Mouse (Mus musculus) T-cell, adult 66 days (primary cell): ENCODE results near the gene Nek9. TPM values are rescaled to one million over a fixed set of nuclear protein-coding genes. Genes with fewer than 3 reads are reported as not detected.

Experiments
- total RNA-seq, 2 experiments: library from RNA; stranded (reverse); gene quantifications; 3 replicates in 1 of 2; 4 replicates in 1 of 2; pipeline ENCODE4 v1.2.4; 2023

Nek9 gene
- 10 to 100 TPM; 51.6 to 57.0 TPM for total RNA-seq

GRCm38 (mm10) chr12:85339243-85339729 lies at the start of gene Nek9:
Nek9 (minus strand) TSS chr12:85339362.

DNA sequence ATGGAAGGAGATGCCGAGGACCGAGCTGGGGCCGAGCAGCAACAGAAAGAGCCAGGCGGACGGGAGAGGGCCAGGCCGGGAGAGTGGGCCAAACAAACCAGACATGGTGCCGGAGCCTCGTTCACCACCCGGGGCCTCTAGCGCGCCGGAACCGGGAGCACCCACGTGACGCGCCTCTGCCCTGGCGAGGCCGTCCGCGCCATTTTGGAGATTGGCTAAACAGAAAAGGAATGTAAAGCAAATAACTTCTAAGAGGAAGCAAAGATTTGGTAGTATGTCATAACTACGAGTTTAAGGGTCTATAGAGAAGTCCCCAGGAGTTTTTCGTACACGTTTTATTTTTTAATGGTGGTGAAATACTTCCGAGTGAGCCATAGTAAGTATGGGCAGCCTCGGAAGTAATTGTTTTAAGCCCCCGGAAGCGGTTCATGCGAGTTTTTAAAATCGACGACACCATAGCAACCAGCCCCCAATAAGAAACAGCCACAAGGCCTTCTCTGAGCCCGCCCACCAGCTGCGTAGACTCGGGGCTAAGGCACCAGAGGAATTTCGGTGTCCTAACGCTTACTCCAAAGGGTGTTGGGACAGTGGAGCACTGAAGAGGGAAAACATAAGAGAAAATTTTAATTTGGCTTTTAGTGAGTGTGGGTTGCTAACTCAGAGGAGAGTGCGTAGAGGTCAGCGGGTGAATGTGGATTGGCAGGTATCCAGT lies 35.6 kb upstream of the Nek9 start, which contains the start of gene Tmed10:
Gene Tmed10, minus strand, starts transcription at position 287 of the 712 bp plus-strand sequence.

GRCm38 (mm10) chr12:85288486-85289156 lies 50.5 kb downstream of the Nek9 start, which contains the start of gene Zc2hc1c:
Zc2hc1c (plus strand) TSS chr12:85288591.

DNA sequence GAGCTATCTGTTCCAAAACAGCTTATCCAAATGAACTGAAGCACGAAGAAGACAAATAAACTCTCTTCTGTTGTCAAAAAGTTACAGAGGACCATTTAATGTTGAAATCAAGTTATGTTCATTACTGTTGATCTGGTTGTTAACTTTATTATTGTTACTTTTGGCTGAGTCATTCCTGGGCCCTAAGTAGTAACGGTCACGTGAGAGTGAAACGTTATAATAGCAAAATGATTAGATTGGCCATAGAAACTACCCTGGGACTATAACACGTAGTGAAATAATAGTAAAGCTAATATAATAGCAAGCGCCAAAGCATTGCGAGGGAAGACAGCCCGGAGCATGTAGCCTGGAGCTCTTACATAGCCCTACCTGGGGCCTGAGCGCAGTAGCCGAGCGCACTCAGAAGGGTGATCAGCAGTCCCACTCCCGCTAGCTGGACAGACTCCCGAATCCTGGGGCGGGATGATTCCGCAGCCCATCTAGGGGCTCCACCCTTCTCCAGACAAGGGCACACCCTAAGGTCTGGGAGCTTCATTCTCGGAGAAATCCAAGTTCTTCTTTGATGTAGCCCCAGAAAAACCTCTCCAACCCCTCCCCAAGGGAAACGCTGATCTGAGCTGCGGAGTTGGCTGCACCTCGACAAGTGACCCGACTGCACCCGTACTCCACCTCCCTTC lies 51.2 kb downstream of the Nek9 start, which contains the start of gene Acyp1:
Gene Acyp1, minus strand, starts transcription at position 630 of the 677 bp plus-strand sequence.

DNA sequence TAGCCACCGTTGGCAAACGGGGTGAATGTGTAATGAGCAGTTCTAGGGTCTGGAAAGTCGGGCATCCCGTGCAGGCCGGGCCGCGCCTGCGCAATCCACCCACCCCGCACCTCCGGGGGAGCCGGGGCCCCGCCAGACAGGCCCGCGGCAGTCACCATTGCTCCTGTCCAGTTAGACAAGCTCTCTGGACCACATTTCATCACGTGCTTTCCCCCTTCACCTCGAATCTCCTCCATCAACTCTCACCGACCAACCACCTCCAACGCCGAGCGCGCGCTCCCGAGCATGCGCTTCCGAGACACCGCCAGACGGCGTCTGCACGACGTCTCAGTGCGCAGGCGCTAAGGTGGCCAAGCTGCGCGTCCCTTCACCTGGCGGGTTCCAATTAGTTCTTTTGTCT lies 68.8 kb downstream of the Nek9 start, which contains the start of gene Mlh3:
Gene Mlh3, minus strand, starts transcription at position 281 of the 400 bp plus-strand sequence.

Other genes with a start within 250 kb of the Nek9 start
- gene Prox2, start 228.6 kb downstream of the Nek9 start, total RNA-seq = 1 to 10 TPM; 3.3 to 4.6 TPM
- 100 to 1,000 TPM; 196 to 206 TPM for gene Dlst, start 228.5 kb downstream of the Nek9 start, total RNA-seq
- 1 to 10 TPM; 4.9 to 5.9 TPM for gene Rps6kl1, start 188.1 kb downstream of the Nek9 start, total RNA-seq
- gene Pgf, start 161.6 kb downstream of the Nek9 start, total RNA-seq = not detected
- gene Eif2b2, start 119.9 kb downstream of the Nek9 start, total RNA-seq = 10 to 100 TPM; 89.9 to 95.4 TPM
- gene Mlh3, start 68.8 kb downstream of the Nek9 start, total RNA-seq = 10 to 100 TPM; 19.2 to 20.7 TPM
- gene Acyp1, start 50.9 kb downstream of the Nek9 start, total RNA-seq = 10 to 100 TPM; 24.4 to 30.1 TPM
- gene Zc2hc1c, start 50.8 kb downstream of the Nek9 start, total RNA-seq = not detected
- 100 to 1,000 TPM; 127 to 130 TPM for gene Tmed10, start 35.5 kb upstream of the Nek9 start, total RNA-seq
- 100 to 1,000 TPM; 234 to 347 TPM for gene Fos, start 134.5 kb upstream of the Nek9 start, total RNA-seq